Mouse (Mus musculus) ES-Bruce4 (cell line): ENCODE measurements around the gene Zbtb20.

Source experiments
- CTCF ChIP-seq: IDR thresholded peaks from one replicate; pipeline ENCODE4 v1.8.1; 2011; ENCODE audit warnings: low read depth, low read length
- POLR2A ChIP-seq: IDR thresholded peaks from one replicate; pipeline ENCODE4 v1.8.1; 2011; ENCODE audit warnings: low read length; ENCODE audit not compliant: insufficient read depth

GRCm38 (mm10) chr16:43247026-43247425 lies 371.3 kb downstream of the Zbtb20 start:
- TF ChIP-seq POLR2A: no peak
- TF ChIP-seq CTCF: no peak
